ENCODE assay signal across 9 mouse cellular contexts in the genomic region with DNA sequence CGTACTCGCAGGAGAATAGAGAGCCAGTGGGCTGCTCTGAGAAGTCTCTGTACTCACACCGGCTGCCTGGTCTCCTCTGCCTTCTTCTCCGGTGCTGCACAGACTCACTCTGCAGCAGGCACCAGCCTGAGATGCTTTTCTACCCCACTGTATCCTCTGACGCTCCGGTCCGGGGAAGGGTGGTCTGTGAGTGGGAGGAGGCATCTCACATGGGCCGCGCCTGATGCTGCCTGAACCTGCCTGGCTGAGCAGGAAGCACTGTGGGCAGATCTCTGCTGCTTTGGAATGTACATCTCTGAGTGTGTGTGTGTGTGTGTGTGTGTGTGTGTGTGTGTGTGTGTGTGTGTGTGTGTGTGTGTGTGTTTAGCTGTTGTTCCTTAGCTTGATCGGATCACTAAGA. TPM values are rescaled to one million over a fixed set of nuclear protein-coding genes. Genes with fewer than 3 reads are reported as not detected.
DNase-seq lines count a peak whose midpoint lies in the region; ATAC-seq and TF ChIP-seq lines count a peak whose summit lies in the region.
"Had no signal": no experiment of that assay in that cellular context is flagged by ENCODE, and none has a peak within 500 bp of the region (broad histone marks: within the 10 kb centered on the region; RNA-seq: fewer than 3 reads in every experiment).

A gene (minus strand): TSS at position 238 of the 400 bp plus-strand sequence.

- no peaks in the 10 kb centered on the region for H3K27me3 ChIP-seq in embryonic facial prominence, embryonic 13.5 days
- H3K27me3 ChIP-seq in limb, embryonic 14.5 days (ENCODE audit: control insufficient read depth, insufficient read depth, low read length), result no peaks in the 10 kb centered on the region

- ATAC-seq in embryonic facial prominence, embryonic 13.5 days (ENCODE audit: insufficient number of reproducible peaks, insufficient read depth, low FRiP score, low TSS enrichment, low read depth), result no peak
- ATAC-seq in limb, embryonic 14.5 days (ENCODE audit: low FRiP score, low read depth), result no peak

- H3K4me3 ChIP-seq in lung, adult 2 months (replicated peaks; ENCODE audit: extremely low read depth, low read depth, low read length), result peak within 1 kb of the TSS; percentile 32
- no peak within 1 kb of the TSS for H3K4me3 ChIP-seq in embryonic facial prominence, embryonic 13.5 days
- no peak within 1 kb of the TSS for H3K4me3 ChIP-seq in limb, embryonic 14.5 days (replicated peaks; ENCODE audit: low read length)

- H3K4me2 ChIP-seq in embryonic facial prominence, embryonic 13.5 days, result peak within 1 kb of the TSS; percentile 38
- H3K4me2 ChIP-seq in limb, embryonic 14.5 days (replicated peaks; ENCODE audit: low read depth, low read length, severe bottlenecking), result no peak within 1 kb of the TSS

- H3K36me3 ChIP-seq in embryonic facial prominence, embryonic 13.5 days, result no peaks in the 10 kb centered on the region
- H3K36me3 ChIP-seq in limb, embryonic 14.5 days (ENCODE audit: control insufficient read depth, insufficient read depth, low read length), result no peaks in the 10 kb centered on the region

- H3K9me3 ChIP-seq in embryonic facial prominence, embryonic 13.5 days, result no peaks in the 10 kb centered on the region
- H3K9me3 ChIP-seq in limb, embryonic 14.5 days (ENCODE audit: control insufficient read depth, low read length), result no peaks in the 10 kb centered on the region

- no peak for DNase-seq in lung, adult 2 months
- no peak for DNase-seq in lung, postnatal 14 days
- DNase-seq in limb, embryonic 14.5 days (ENCODE audit: low spot score), result no peak
- DNase-seq in urinary bladder, adult 18-20 months (ENCODE audit: low spot score in 2 of 2), result peak; percentile 55 to 73
- no peak for DNase-seq in cerebellum, adult 8-10 months
- no peak for DNase-seq in adipocyte (ENCODE audit: low spot score)
- no peak for DNase-seq in layer of hippocampus, adult 8-10 months (ENCODE audit: low spot score in 2 of 2)
- DNase-seq: kidney, adult 18-20 months had no signal

- H3K27ac ChIP-seq in embryonic facial prominence, embryonic 13.5 days, result no peak within 1 kb of the TSS
- no peak within 1 kb of the TSS for H3K27ac ChIP-seq in limb, embryonic 14.5 days (replicated peaks; ENCODE audit: low read depth, low read length)

- H3K9ac ChIP-seq in embryonic facial prominence, embryonic 13.5 days, result no peak within 1 kb of the TSS
- no peak within 1 kb of the TSS for H3K9ac ChIP-seq in limb, embryonic 14.5 days (ENCODE audit: low read depth, low read length, severe bottlenecking)

- TF ChIP-seq CTCF in lung, adult 2 months (IDR thresholded peaks at IDR 0.05; ENCODE audit: insufficient read depth, low read length), result no peak

- peak; percentile 53; the same call in 1 of the 2 replicates for TF ChIP-seq POLR2A in lung, adult 2 months (IDR thresholded peaks at IDR 0.05; ENCODE audit: borderline replicate concordance, extremely low read depth, low read depth, low read length)
- TF ChIP-seq POLR2A in limb, embryonic 14.5 days (IDR thresholded peaks at IDR 0.05; ENCODE audit: borderline replicate concordance, extremely low read depth, insufficient read depth, insufficient read length), result no peak

- WGBS in lung, adult 2 months, result 28% methylated on average over 10 of the region's 10 CpGs
- 29% methylated on average over 10 of the region's 10 CpGs for WGBS in embryonic facial prominence, embryonic 13.5 days
- 32% methylated on average over 9 of the region's 10 CpGs for WGBS in limb, embryonic 14.5 days

- no peaks in the 10 kb centered on the region; the same call in 1 of the 2 replicates for H3K4me1 ChIP-seq in lung, adult 2 months (ENCODE audit: control insufficient read depth, insufficient read depth, low read length)
- no peaks in the 10 kb centered on the region for H3K4me1 ChIP-seq in embryonic facial prominence, embryonic 13.5 days
- no peaks in the 10 kb centered on the region for H3K4me1 ChIP-seq in limb, embryonic 14.5 days (ENCODE audit: control insufficient read depth, insufficient read depth, low read length)

RNA-seq across cellular contexts. Expression of the gene that starts here (rescaled TPM):
- 36.4 and 68.1 TPM in 2 replicates for polyA plus RNA-seq in lung, adult 2 months (2012; rRNA removed)
- 4.6 and 5.2 TPM in 2 replicates for polyA plus RNA-seq in embryonic facial prominence, embryonic 13.5 days (2015; fragmentation: Nextera tagmentation; extraction: Ambion mirVana)
- 12.6 and 18.1 TPM in 2 replicates for polyA plus RNA-seq in limb, embryonic 14.5 days (2012; rRNA removed)
- 41.0 and 46.6 TPM in 2 replicates for polyA plus RNA-seq in limb, embryonic 14.5 days (2014; fragmentation: Nextera tagmentation; extraction: Ambion mirVana)
- total RNA-seq in layer of hippocampus, adult 8-10 months (2022), result 1 to 10 TPM; 3.1 to 5.1 (median 3.7) TPM

Comparison
In these comparisons a context has a peak if more than half of its experiments do, and no peak if none do; other contexts are left out.
1. DNase-seq: peak in urinary bladder, adult 18-20 months (2 of 2); none in lung, adult 2 months (single experiment), lung, postnatal 14 days (single experiment), limb, embryonic 14.5 days (single experiment), cerebellum, adult 8-10 months (single experiment), adipocyte (single experiment) and layer of hippocampus, adult 8-10 months (0 of 2).